Mouse (Mus musculus): ENCODE measurements around the gene Fam13a.

- TF ChIP-seq CTCF (IDR thresholded peaks at IDR 0.05; ENCODE audit: low read depth) (no peak), EP300 (optimal IDR thresholded peaks at IDR 0.05) (no peak)
Measured at GRCm38 (mm10) chr6:58907336-58907735, 117.0 kb downstream of the Fam13a start.

All from stomach, postnatal 0 days (tissue).